Mouse (Mus musculus) lung, postnatal 0 days (tissue): ENCODE measurements around the gene Sh2b1.

Source experiments
- CTCF ChIP-seq: IDR thresholded peaks from 2 replicates; pipeline ENCODE4 v1.5.1; 2016; ENCODE audit warnings: antibody characterized with exemption, mild to moderate bottlenecking
- EP300 ChIP-seq: IDR thresholded peaks from 2 replicates; pipeline ENCODE4 v1.6.1; 2016; ENCODE audit warnings: antibody characterized with exemption, mild to moderate bottlenecking, control low read depth

DNA sequence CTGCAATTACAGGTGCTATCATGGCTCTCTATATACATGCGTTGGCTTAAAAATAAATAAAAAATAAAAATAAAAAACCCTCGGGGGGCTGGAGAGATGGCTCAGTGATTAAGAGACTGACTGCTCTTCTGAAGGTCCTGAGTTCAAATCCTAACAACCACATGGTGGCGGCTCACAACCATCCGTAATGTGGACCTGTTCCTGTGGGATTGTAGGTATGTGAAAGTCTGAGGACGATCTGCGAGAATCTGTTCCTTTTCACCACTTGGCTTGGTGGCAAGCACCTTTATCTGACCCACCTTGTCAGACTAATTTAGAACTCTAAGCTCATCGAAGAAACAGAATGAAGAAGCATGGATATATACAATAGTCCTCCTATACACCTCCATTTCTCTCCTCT, 24.2 kb upstream of the Sh2b1 start:
- TF ChIP-seq CTCF (no peak), EP300 (no peak)
